Mouse (Mus musculus) ES-Bruce4 (cell line): ENCODE measurements around the gene 1700001P01Rik. TPM values are rescaled to one million over a fixed set of nuclear protein-coding genes. Genes with fewer than 3 reads are reported as not detected.
A peak's percentile ranks its signal among the peaks of the same experiment; 100 is the strongest.

Source experiments
- H3K27ac ChIP-seq: 2 replicates; pipeline ENCODE4 v1.5.1; 2012; ENCODE audit warnings: low read length, inconsistent platforms; ENCODE audit not compliant: insufficient read depth
- H3K27me3 ChIP-seq: 2 replicates; pipeline ENCODE4 v1.6.1; 2012; ENCODE audit warnings: mild to moderate bottlenecking, low read length, inconsistent platforms; ENCODE audit not compliant: control insufficient read depth, poor library complexity, insufficient read depth, severe bottlenecking
- H3K36me3 ChIP-seq: 2 replicates; pipeline ENCODE4 v1.6.1; 2012; ENCODE audit warnings: inconsistent platforms, mild to moderate bottlenecking, low read length, moderate library complexity; ENCODE audit not compliant: control insufficient read depth, poor library complexity, insufficient read depth, severe bottlenecking
- H3K4me1 ChIP-seq: one replicate; pipeline ENCODE4 v1.8.1; 2011; ENCODE audit warnings: low read length; ENCODE audit not compliant: control insufficient read depth, insufficient read depth
- H3K4me3 ChIP-seq: 2 replicates; pipeline ENCODE4 v1.5.1; 2011; ENCODE audit warnings: low read depth, mild to moderate bottlenecking, low read length
- H3K9ac ChIP-seq: 2 replicates; pipeline ENCODE4 v1.6.1; 2012; ENCODE audit warnings: low read depth, mild to moderate bottlenecking, inconsistent platforms; ENCODE audit not compliant: poor library complexity, severe bottlenecking
- H3K9me3 ChIP-seq: replicated peaks from 2 replicates; pipeline ENCODE4 v1.6.1; 2012; ENCODE audit warnings: mild to moderate bottlenecking, low read length, inconsistent platforms; ENCODE audit not compliant: control insufficient read depth, poor library complexity, insufficient read depth, severe bottlenecking
- CTCF ChIP-seq: IDR thresholded peaks from one replicate; pipeline ENCODE4 v1.8.1; 2011; ENCODE audit warnings: low read depth, low read length
- EP300 ChIP-seq: IDR thresholded peaks from 2 replicates; pipeline ENCODE4 v1.6.1; 2011; ENCODE audit warnings: low read depth, low read length; ENCODE audit not compliant: insufficient read depth
- POLR2A ChIP-seq: IDR thresholded peaks from one replicate; pipeline ENCODE4 v1.8.1; 2011; ENCODE audit warnings: low read length; ENCODE audit not compliant: insufficient read depth
- polyA plus RNA-seq: library from polyadenylated mRNA; stranded (reverse); fragments of >200 nt; gene quantifications from 2 replicates; pipeline ENCODE4 v1.2.4, GENCODE M21; 2011; ENCODE audit warnings: low read depth; ENCODE audit not compliant: missing spikeins, insufficient read depth, insufficient read length

Gene 1700001P01Rik
- polyA plus RNA-seq = 0.99 TPM in 1 of 2 replicates, not detected in the other

- Histone ChIP-seq H3K9ac (peak within 1 kb of the TSS; percentile 43), H3K27me3 (no peaks in the 10 kb centered on the region), H3K36me3 (peaks cover 45% of the 10 kb centered on the region), H3K9me3 (no peaks in the 10 kb centered on the region), H3K4me3 (no peak within 1 kb of the TSS), H3K27ac (peak within 1 kb of the TSS; percentile 82), H3K4me1 (no peaks in the 10 kb centered on the region)
- TF ChIP-seq CTCF = no peak
- no peak for TF ChIP-seq POLR2A
- no peak for TF ChIP-seq EP300
Measured at GRCm38 (mm10) chr11:97775808-97776496, at the start of gene 1700001P01Rik. 1700001P01Rik (minus strand) TSS chr11:97775918.

GRCm38 (mm10) chr11:97825295-97825694, 49.6 kb upstream of the 1700001P01Rik start:
- TF ChIP-seq CTCF = no peak
- TF ChIP-seq EP300 = no peak
- TF ChIP-seq POLR2A = no peak

GRCm38 (mm10) chr11:97824895-97825294, 49.2 kb upstream of the 1700001P01Rik start:
- H3K4me1 ChIP-seq = peaks cover 15% of the 10 kb centered on the region
- H3K9me3 ChIP-seq = no peaks in the 10 kb centered on the region
- TF ChIP-seq EP300 (no peak), POLR2A (no peak), CTCF (no peak)
- no peak overlapping the region for H3K9ac ChIP-seq
- no peak overlapping the region for H3K4me3 ChIP-seq
- no peaks in the 10 kb centered on the region for H3K27me3 ChIP-seq
- H3K27ac ChIP-seq = peak overlapping the region; percentile 46; the same call in 1 of the 2 replicates
- peaks cover 29% of the 10 kb centered on the region for H3K36me3 ChIP-seq

More at GRCm38 (mm10) chr11:97825295-97825694, 49.6 kb upstream of the 1700001P01Rik start:
- Histone ChIP-seq H3K36me3 (peaks cover 29% of the 10 kb centered on the region), H3K27ac (peak overlapping the region; percentile 46), H3K9me3 (no peaks in the 10 kb centered on the region), H3K9ac (no peak overlapping the region), H3K27me3 (no peaks in the 10 kb centered on the region), H3K4me1 (peaks cover 18% of the 10 kb centered on the region), H3K4me3 (no peak overlapping the region)

DNA sequence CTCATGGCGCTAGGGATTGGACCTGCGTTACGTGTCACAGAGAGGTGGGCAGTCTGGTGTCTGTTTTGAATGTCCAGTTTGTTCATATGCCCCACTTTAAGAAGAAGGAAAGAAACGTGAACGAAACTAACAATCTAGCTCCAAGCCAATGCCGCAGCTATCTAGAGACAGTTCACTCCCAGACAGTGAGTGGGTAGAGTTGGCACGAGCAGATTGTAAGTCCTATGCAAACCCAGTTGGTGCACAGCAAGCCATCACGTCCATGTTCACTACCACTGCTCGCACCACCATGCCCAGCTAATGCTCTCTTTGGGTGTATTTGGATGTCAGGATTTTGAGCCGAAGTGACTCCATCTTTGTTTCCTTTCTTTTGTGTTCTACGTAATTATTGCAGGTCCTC, 48.5 kb upstream of the 1700001P01Rik start:
- no peak overlapping the region for H3K4me3 ChIP-seq
- H3K27ac ChIP-seq = no peak overlapping the region
- no peaks in the 10 kb centered on the region for H3K27me3 ChIP-seq
- H3K9ac ChIP-seq = no peak overlapping the region
- H3K4me1 ChIP-seq = peaks cover 17% of the 10 kb centered on the region
- peaks cover 33% of the 10 kb centered on the region for H3K36me3 ChIP-seq
- no peaks in the 10 kb centered on the region for H3K9me3 ChIP-seq
- TF ChIP-seq CTCF (no peak), POLR2A (no peak), EP300 (no peak)

DNA sequence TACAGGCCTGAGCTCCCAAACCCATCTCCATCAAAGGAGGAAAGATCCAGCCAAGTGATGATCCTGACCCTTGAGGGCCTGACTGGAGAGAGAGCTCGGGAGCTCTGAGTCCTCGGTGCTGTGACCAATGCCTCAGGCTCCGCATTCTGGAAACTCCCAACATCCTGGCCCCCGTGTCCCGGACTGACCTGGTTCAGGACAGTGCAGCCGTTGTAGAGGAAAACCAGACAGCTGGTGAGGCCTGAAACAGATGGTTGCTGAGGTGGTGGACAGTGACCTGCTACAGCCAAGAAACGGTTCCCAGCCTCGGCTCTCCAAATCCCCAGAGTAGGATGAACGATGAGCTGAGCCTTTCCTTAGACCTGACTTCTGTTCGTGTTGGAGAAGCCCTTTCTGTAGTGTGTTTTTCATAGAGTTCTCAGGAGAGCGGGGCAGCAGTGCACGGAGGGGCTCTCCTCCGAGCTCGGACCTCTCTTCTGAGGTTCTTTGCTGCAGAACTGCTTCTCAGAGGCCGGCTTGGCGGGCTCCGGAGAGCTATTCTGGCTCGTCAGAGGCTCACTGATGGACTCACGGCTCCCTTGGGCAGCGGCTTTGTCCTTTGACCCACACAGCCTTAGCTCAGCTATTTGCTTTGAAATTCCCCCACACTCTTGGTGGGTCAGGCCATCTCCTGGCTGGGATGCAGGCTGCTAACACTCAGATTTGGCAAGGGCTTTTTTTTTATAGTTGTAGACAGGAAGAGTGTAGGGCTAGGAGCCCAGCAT, 47.3 kb upstream of the 1700001P01Rik start:
- Histone ChIP-seq H3K9me3 (no peaks in the 10 kb centered on the region), H3K27ac (no peak overlapping the region), H3K36me3 (peaks cover 33% of the 10 kb centered on the region), H3K4me3 (no peak overlapping the region), H3K27me3 (no peaks in the 10 kb centered on the region), H3K9ac (no peak overlapping the region), H3K4me1 (peaks cover 17% of the 10 kb centered on the region)
- no peak for TF ChIP-seq CTCF
- TF ChIP-seq EP300 = no peak
- TF ChIP-seq POLR2A = no peak
